Mouse (Mus musculus): Measurements from ENCODE around the gene 1700029H14Rik. TPM values are rescaled to one million over a fixed set of nuclear protein-coding genes. Genes with fewer than 3 reads are reported as not detected.
A peak's percentile ranks its signal among the peaks of the same experiment; 100 is the strongest.

1700029H14Rik gene
- polyA plus RNA-seq, 1 experiment from 2014 or later = not detected

GRCm38 (mm10) chr8:13538821-13539220 lies 23.4 kb downstream of the 1700029H14Rik start:
- no peaks in the 10 kb centered on the region for H3K36me3 ChIP-seq
- WGBS = 52% methylated on average over 6 of the region's 6 CpGs
- no peaks in the 10 kb centered on the region for H3K9me3 ChIP-seq
- ATAC-seq (ENCODE audit: low FRiP score, low read depth) = peak; percentile 86
- no peaks in the 10 kb centered on the region for H3K4me1 ChIP-seq (replicated peaks)
- no peak overlapping the region for H3K27ac ChIP-seq (replicated peaks)
- H3K4me2 ChIP-seq = no peak overlapping the region
- no peak overlapping the region for H3K9ac ChIP-seq
- no peaks in the 10 kb centered on the region for H3K27me3 ChIP-seq
- H3K4me3 ChIP-seq = no peak overlapping the region

GRCm38 (mm10) chr8:13537102-13537501 lies 25.2 kb downstream of the 1700029H14Rik start:
- H3K36me3 ChIP-seq = no peaks in the 10 kb centered on the region
- H3K27ac ChIP-seq (replicated peaks) = no peak overlapping the region
- H3K9me3 ChIP-seq = no peaks in the 10 kb centered on the region
- H3K4me3 ChIP-seq = no peak overlapping the region
- ATAC-seq (ENCODE audit: low FRiP score, low read depth) = no peak
- WGBS = 29% methylated on average over 2 of the region's 2 CpGs
- peaks cover 3% of the 10 kb centered on the region for H3K4me1 ChIP-seq (replicated peaks)
- no peaks in the 10 kb centered on the region for H3K27me3 ChIP-seq
- no peak overlapping the region for H3K4me2 ChIP-seq
- H3K9ac ChIP-seq = no peak overlapping the region

DNA sequence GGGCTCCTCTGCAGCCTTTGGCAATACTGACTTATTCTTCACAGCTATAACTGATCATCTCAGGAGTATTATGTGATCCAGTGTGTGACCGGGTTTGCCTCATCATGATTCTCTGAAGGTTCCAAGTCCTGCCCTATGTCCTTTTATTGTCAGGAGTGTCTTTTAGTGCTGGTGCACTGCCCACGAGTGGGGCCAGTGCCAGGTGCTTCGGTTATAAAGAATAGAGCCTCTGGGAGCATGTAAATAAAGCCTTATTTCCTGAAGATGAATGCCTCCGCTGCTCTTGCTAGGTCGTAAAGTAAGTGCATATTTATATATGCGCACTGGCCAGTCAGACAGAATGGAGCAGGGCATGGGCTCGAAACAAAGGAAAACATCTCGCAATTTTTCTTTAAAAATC lies 29.1 kb downstream of the 1700029H14Rik start:
- Histone ChIP-seq H3K9ac (no peak overlapping the region), H3K36me3 (no peaks in the 10 kb centered on the region), H3K9me3 (no peaks in the 10 kb centered on the region), H3K27ac (replicated peaks) (no peak overlapping the region), H3K4me1 (replicated peaks) (peaks cover 30% of the 10 kb centered on the region), H3K4me3 (no peak overlapping the region), H3K27me3 (no peaks in the 10 kb centered on the region), H3K4me2 (no peak overlapping the region)
- WGBS = 62% methylated on average over 8 of the region's 8 CpGs
- no peak for ATAC-seq (ENCODE audit: low FRiP score, low read depth)

GRCm38 (mm10) chr8:13531602-13532171 lies 30.6 kb downstream of the 1700029H14Rik start:
- no peaks in the 10 kb centered on the region for H3K9me3 ChIP-seq
- no peak overlapping the region for H3K9ac ChIP-seq
- no peaks in the 10 kb centered on the region for H3K36me3 ChIP-seq
- H3K4me1 ChIP-seq (replicated peaks) = peaks cover 30% of the 10 kb centered on the region
- no peak for ATAC-seq (ENCODE audit: low FRiP score, low read depth)
- no peak overlapping the region for H3K4me2 ChIP-seq
- no peaks in the 10 kb centered on the region for H3K27me3 ChIP-seq
- 51% methylated on average over 9 of the region's 9 CpGs for WGBS
- no peak overlapping the region for H3K4me3 ChIP-seq
- peak overlapping the region; percentile 49 for H3K27ac ChIP-seq (replicated peaks)

DNA sequence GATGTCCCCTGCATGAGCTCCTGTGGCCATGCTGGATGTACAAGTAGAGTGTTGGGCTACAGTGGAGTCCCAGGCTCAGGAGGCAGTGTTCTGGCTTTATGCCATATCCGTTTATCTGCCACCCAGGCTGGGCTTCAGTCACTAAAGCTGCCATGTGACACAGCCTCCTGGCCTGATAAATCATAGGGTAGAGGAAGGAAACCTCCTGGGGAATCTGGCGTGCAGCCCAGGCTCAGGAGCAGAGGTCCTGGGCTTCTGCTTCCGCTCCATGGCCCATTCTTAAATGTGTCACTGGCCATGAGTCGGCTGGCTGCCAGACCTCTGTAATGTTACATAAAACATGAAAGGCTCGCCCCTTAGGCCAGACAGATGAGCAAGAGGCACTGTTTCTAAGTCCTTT lies 31.3 kb downstream of the 1700029H14Rik start:
- Histone ChIP-seq H3K9ac (no peak overlapping the region), H3K4me1 (replicated peaks) (peaks cover 30% of the 10 kb centered on the region), H3K36me3 (no peaks in the 10 kb centered on the region), H3K4me2 (no peak overlapping the region), H3K9me3 (no peaks in the 10 kb centered on the region), H3K27ac (replicated peaks) (peak overlapping the region; percentile 73), H3K27me3 (no peaks in the 10 kb centered on the region), H3K4me3 (no peak overlapping the region)
- WGBS = 24% methylated on average over 5 of the region's 5 CpGs
- peak; percentile 81 for ATAC-seq (ENCODE audit: low FRiP score, low read depth)

DNA sequence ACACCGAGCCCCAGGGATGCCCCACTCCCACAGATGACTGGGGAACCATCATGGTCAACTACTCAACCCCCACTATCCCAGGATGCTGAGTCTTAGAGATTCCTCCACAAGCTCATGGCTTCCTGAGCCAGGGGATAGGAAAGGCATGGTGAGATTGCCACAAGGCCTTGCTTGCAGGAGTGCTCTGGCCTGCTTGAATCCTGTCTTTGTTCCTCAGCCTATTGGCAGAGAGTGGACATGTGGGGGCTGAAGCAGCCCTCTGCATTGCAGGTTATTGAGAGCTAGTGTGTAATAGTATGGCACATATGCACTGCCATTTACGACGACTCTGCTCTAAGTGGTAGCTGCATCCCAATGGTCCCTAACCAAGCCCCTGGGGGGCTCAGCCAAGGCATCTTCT lies 31.9 kb downstream of the 1700029H14Rik start:
- WGBS = 65% methylated on average over 3 of the region's 3 CpGs
- H3K4me2 ChIP-seq = no peak overlapping the region
- H3K27ac ChIP-seq (replicated peaks) = peak overlapping the region; percentile 73
- no peaks in the 10 kb centered on the region for H3K9me3 ChIP-seq
- H3K27me3 ChIP-seq = no peaks in the 10 kb centered on the region
- H3K36me3 ChIP-seq = no peaks in the 10 kb centered on the region
- no peak overlapping the region for H3K9ac ChIP-seq
- H3K4me3 ChIP-seq = no peak overlapping the region
- H3K4me1 ChIP-seq (replicated peaks) = peaks cover 30% of the 10 kb centered on the region
- peak; percentile 30; the same call in 1 of the 2 replicates for ATAC-seq (ENCODE audit: low FRiP score, low read depth)

DNA sequence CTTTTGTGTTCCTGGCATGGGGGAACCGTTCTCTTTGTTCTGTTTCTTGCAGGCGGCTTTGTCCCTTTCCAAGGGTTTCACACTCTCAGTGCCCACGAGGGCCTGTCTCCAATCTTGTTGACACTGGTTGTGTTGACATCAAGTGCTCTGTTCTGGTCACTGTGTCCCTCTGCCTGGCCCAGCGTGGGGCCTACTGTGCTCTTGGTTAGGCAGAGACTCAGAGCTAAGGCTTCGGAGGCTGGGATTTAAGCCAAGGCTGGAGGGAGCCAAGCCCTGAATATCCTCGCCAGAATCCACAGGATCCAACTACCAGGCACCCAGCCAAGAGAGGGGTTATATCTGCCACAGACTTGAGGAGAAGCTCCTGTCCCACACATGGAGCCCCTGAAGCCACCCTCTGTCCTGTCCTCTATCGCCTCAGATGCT lies 32.4 kb downstream of the 1700029H14Rik start:
- Histone ChIP-seq H3K27me3 (no peaks in the 10 kb centered on the region), H3K9ac (no peak overlapping the region), H3K4me3 (no peak overlapping the region), H3K27ac (replicated peaks) (peak overlapping the region; percentile 73), H3K9me3 (no peaks in the 10 kb centered on the region), H3K36me3 (no peaks in the 10 kb centered on the region), H3K4me2 (no peak overlapping the region), H3K4me1 (replicated peaks) (peaks cover 30% of the 10 kb centered on the region)
- WGBS = 49% methylated on average over 7 of the region's 7 CpGs
- ATAC-seq (ENCODE audit: low FRiP score, low read depth) = peak; percentile 78

DNA sequence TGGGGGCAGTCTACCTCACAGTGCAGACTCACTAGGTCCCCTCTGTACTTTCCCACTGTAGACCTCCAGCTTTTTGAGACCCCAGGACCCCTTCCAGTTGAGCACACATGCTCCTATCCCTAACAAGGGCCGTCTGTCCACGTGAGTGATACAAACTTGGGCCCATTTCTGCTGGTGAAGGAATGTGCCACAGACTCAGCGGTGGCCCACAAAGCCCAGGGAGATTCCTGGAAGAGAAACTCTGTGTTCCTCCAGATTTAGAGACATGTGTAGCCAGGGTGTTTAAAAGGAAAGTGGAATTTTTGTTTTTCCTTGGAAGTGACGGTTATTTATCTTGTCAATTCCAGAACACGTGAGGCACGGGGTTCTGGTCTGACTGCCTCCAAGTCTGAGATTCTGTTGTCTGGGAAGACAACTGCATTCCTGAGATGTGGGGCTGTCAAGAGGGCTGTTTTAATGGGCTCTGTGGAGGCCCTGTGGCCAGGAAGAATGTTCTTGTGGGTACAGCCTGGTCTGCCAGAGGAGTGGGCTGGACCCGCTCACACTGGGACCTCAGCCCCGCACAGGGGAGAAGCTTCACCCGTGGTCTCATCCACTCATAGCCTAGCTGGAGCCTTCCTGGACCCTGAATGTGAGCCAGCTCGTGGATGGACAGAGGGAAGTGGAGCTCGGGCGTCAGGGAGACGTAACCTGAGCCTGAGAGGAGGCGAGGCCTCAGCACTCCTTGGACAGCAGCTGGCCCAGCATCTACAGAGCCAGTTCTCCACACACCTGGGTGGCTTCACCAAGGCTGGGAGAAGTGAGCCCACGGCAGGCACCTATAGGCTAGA lies 33.0 kb downstream of the 1700029H14Rik start:
- Histone ChIP-seq H3K27ac (replicated peaks) (peak overlapping the region; percentile 73), H3K4me2 (no peak overlapping the region), H3K27me3 (no peaks in the 10 kb centered on the region), H3K4me1 (replicated peaks) (peaks cover 30% of the 10 kb centered on the region), H3K9ac (no peak overlapping the region), H3K36me3 (no peaks in the 10 kb centered on the region), H3K4me3 (no peak overlapping the region), H3K9me3 (no peaks in the 10 kb centered on the region)
- 69% methylated on average over 15 of the region's 15 CpGs for WGBS
- ATAC-seq (ENCODE audit: low FRiP score, low read depth) = peak; percentile 13; the same call in 1 of the 2 replicates

- ATAC-seq (ENCODE audit: low FRiP score, low read depth) = no peak
- H3K27me3 ChIP-seq = no peaks in the 10 kb centered on the region
- H3K9me3 ChIP-seq = no peaks in the 10 kb centered on the region
- no peak overlapping the region for H3K27ac ChIP-seq (replicated peaks)
- no peak overlapping the region for H3K4me3 ChIP-seq
- no peak overlapping the region for H3K9ac ChIP-seq
- H3K4me2 ChIP-seq = no peak overlapping the region
- WGBS = 76% methylated on average over 7 of the region's 7 CpGs
- H3K36me3 ChIP-seq = no peaks in the 10 kb centered on the region
- no peaks in the 10 kb centered on the region for H3K4me1 ChIP-seq (replicated peaks)
Measured at GRCm38 (mm10) chr8:13521392-13521791, 40.9 kb downstream of the 1700029H14Rik start.

DNA sequence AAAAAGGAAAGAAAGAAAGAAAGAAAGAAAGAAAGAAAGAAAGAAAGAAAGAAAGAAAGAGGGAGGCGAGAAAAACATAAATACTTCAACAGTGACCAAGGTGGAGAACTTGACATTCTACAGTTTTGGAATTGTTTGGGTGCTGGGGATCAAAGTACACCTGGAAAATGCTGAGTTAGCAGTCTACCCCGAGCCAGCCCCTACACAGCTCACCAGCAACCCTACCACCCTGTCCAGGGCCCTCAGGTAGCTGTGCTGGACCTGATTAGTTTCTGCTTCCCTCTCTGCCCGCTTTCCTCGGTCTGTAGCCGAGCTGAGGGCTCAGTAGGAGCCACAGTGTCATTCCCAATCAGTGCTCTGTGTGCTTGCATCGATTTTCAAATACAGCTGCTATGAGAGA lies 41.9 kb downstream of the 1700029H14Rik start:
- WGBS = 75% methylated on average over 6 of the region's 6 CpGs
- Histone ChIP-seq H3K4me1 (replicated peaks) (no peaks in the 10 kb centered on the region), H3K27ac (replicated peaks) (no peak overlapping the region), H3K36me3 (no peaks in the 10 kb centered on the region), H3K9me3 (no peaks in the 10 kb centered on the region), H3K9ac (no peak overlapping the region), H3K4me2 (no peak overlapping the region), H3K4me3 (no peak overlapping the region), H3K27me3 (no peaks in the 10 kb centered on the region)
- ATAC-seq (ENCODE audit: low FRiP score, low read depth) = no peak

- ATAC-seq (ENCODE audit: low FRiP score, low read depth) = no peak
- Histone ChIP-seq H3K9ac (no peak overlapping the region), H3K9me3 (no peaks in the 10 kb centered on the region), H3K4me2 (no peak overlapping the region), H3K36me3 (no peaks in the 10 kb centered on the region), H3K4me3 (no peak overlapping the region), H3K27ac (replicated peaks) (no peak overlapping the region), H3K27me3 (no peaks in the 10 kb centered on the region), H3K4me1 (replicated peaks) (no peaks in the 10 kb centered on the region)
- WGBS = 87% methylated on average over 9 of the region's 9 CpGs
Measured at GRCm38 (mm10) chr8:13519503-13519902, 42.8 kb downstream of the 1700029H14Rik start.

- Histone ChIP-seq H3K9me3 (no peaks in the 10 kb centered on the region), H3K4me3 (no peak overlapping the region), H3K27ac (replicated peaks) (no peak overlapping the region), H3K4me1 (replicated peaks) (no peaks in the 10 kb centered on the region), H3K36me3 (no peaks in the 10 kb centered on the region), H3K9ac (no peak overlapping the region), H3K27me3 (no peaks in the 10 kb centered on the region), H3K4me2 (no peak overlapping the region)
- ATAC-seq (ENCODE audit: low FRiP score, low read depth) = no peak
- 93% methylated on average over 6 of the region's 6 CpGs for WGBS
Measured at GRCm38 (mm10) chr8:13517284-13517781, 44.9 kb downstream of the 1700029H14Rik start.
